ENCODE assay signal across 30 mouse cellular contexts in genomic region chr10:42221996-42222395, GRCm38 (mm10). TPM values are rescaled to one million over a fixed set of nuclear protein-coding genes. Genes with fewer than 3 reads are reported as not detected.
DNase-seq lines count a peak whose midpoint lies in the region; ATAC-seq and TF ChIP-seq lines count a peak whose summit lies in the region.
"Had no signal": no experiment of that assay in that cellular context is flagged by ENCODE, and none has a peak within 500 bp of the region (broad histone marks: within the 10 kb centered on the region; RNA-seq: fewer than 3 reads in every experiment).

No protein-coding gene starts in this region.

- intact Hi-C loops in left cerebral cortex, adult 2 months (cut with DNase I) = no loop called here

- H3K27me3 ChIP-seq in forebrain, embryonic 10.5 days (ENCODE audit: poor library complexity, severe bottlenecking) = no peaks in the 10 kb centered on the region
- no peaks in the 10 kb centered on the region for H3K27me3 ChIP-seq in forebrain, embryonic 11.5 days (ENCODE audit: control insufficient read depth, insufficient read depth, low read length)
- H3K27me3 ChIP-seq in midbrain, embryonic 10.5 days (ENCODE audit: low read depth, poor library complexity, severe bottlenecking) = no peaks in the 10 kb centered on the region
- H3K27me3 ChIP-seq in midbrain, embryonic 15.5 days (replicated peaks) = no peaks in the 10 kb centered on the region
- H3K27me3 ChIP-seq in embryonic facial prominence, embryonic 12.5 days = no peaks in the 10 kb centered on the region
- H3K27me3 ChIP-seq in limb, embryonic 10.5 days (ENCODE audit: low read depth, poor library complexity, severe bottlenecking) = no peaks in the 10 kb centered on the region
- H3K27me3 ChIP-seq: forebrain, embryonic 13.5 days; hindbrain, embryonic 12.5 days; megakaryocyte, embryonic 14.5 days; midbrain, embryonic 13.5 days had no signal

- no peak overlapping the region for H3K4me2 ChIP-seq in forebrain, embryonic 11.5 days (ENCODE audit: low read depth, low read length, severe bottlenecking)
- H3K4me2 ChIP-seq in midbrain, embryonic 15.5 days = no peak overlapping the region
- no peak overlapping the region for H3K4me2 ChIP-seq in embryonic facial prominence, embryonic 12.5 days (replicated peaks)
- H3K4me2 ChIP-seq: heart, embryonic 11.5 days; hindbrain, embryonic 12.5 days; midbrain, embryonic 13.5 days had no signal

- no peak for ATAC-seq in forebrain, embryonic 11.5 days (replicated peaks; ENCODE audit: low FRiP score)
- no peak for ATAC-seq in midbrain, embryonic 15.5 days (replicated peaks)
- no peak for ATAC-seq in embryonic facial prominence, embryonic 12.5 days (ENCODE audit: insufficient number of reproducible peaks, insufficient read depth, low FRiP score, low TSS enrichment)
- ATAC-seq: intestine, postnatal 0 days; lung, postnatal 0 days had no signal

- 83% methylated on average over 11 of the region's 11 CpGs for WGBS in forebrain, embryonic 10.5 days
- 75% methylated on average over 11 of the region's 11 CpGs for WGBS in forebrain, embryonic 11.5 days
- WGBS in midbrain, embryonic 10.5 days = 81% methylated on average over 11 of the region's 11 CpGs
- 73% methylated on average over 11 of the region's 11 CpGs for WGBS in midbrain, embryonic 15.5 days
- 68% methylated on average over 11 of the region's 11 CpGs for WGBS in embryonic facial prominence, embryonic 12.5 days
- WGBS in limb, embryonic 10.5 days = 85% methylated on average over 11 of the region's 11 CpGs

- H3K27ac ChIP-seq in forebrain, embryonic 10.5 days = peak overlapping the region; percentile 67
- H3K27ac ChIP-seq in forebrain, embryonic 11.5 days (ENCODE audit: low read depth, low read length) = no peak overlapping the region
- H3K27ac ChIP-seq in midbrain, embryonic 10.5 days (replicated peaks) = peak overlapping the region; percentile 30; the same call in 1 of the 2 replicates
- no peak overlapping the region for H3K27ac ChIP-seq in midbrain, embryonic 15.5 days
- H3K27ac ChIP-seq in embryonic facial prominence, embryonic 12.5 days = 0 out of 2 replicates have a peak overlapping the region, but pooled peaks have one; percentile 9
- H3K27ac ChIP-seq in limb, embryonic 10.5 days = peak overlapping the region; percentile 64
- no peak overlapping the region for H3K27ac ChIP-seq in left cerebral cortex, adult 2 months
- H3K27ac ChIP-seq: forebrain, embryonic 13.5 days; hindbrain, embryonic 12.5 days; midbrain, embryonic 13.5 days had no signal

- H3K36me3 ChIP-seq in forebrain, embryonic 10.5 days (replicated peaks) = no peaks in the 10 kb centered on the region
- no peaks in the 10 kb centered on the region for H3K36me3 ChIP-seq in forebrain, embryonic 11.5 days (ENCODE audit: control insufficient read depth, insufficient read depth, low read length)
- H3K36me3 ChIP-seq in midbrain, embryonic 10.5 days = no peaks in the 10 kb centered on the region
- H3K36me3 ChIP-seq in midbrain, embryonic 15.5 days (replicated peaks) = no peaks in the 10 kb centered on the region
- 0 out of 2 replicates have a peak, but pooled peaks cover 4% of the 10 kb centered on the region for H3K36me3 ChIP-seq in embryonic facial prominence, embryonic 12.5 days
- H3K36me3 ChIP-seq in limb, embryonic 10.5 days = peaks cover 3% of the 10 kb centered on the region; the same call in 1 of the 2 replicates
- H3K36me3 ChIP-seq: hindbrain, embryonic 12.5 days; midbrain, embryonic 13.5 days had no signal

- no peak for TF ChIP-seq CTCF in left cerebral cortex, adult 2 months (IDR thresholded peaks at IDR 0.05)

- H3K9me3 ChIP-seq in forebrain, embryonic 10.5 days = no peaks in the 10 kb centered on the region
- no peaks in the 10 kb centered on the region for H3K9me3 ChIP-seq in forebrain, embryonic 11.5 days (ENCODE audit: control insufficient read depth, low read length)
- H3K9me3 ChIP-seq in midbrain, embryonic 10.5 days (replicated peaks) = no peaks in the 10 kb centered on the region
- H3K9me3 ChIP-seq in midbrain, embryonic 15.5 days = no peaks in the 10 kb centered on the region
- no peaks in the 10 kb centered on the region for H3K9me3 ChIP-seq in embryonic facial prominence, embryonic 12.5 days
- H3K9me3 ChIP-seq in limb, embryonic 10.5 days (replicated peaks) = no peaks in the 10 kb centered on the region
- H3K9me3 ChIP-seq: forebrain, embryonic 13.5 days; hindbrain, embryonic 12.5 days; megakaryocyte, embryonic 14.5 days; midbrain, embryonic 13.5 days had no signal

- no peak overlapping the region for H3K4me3 ChIP-seq in forebrain, embryonic 10.5 days
- no peak overlapping the region for H3K4me3 ChIP-seq in forebrain, embryonic 11.5 days (ENCODE audit: low read depth, low read length)
- H3K4me3 ChIP-seq in midbrain, embryonic 10.5 days = no peak overlapping the region
- no peak overlapping the region for H3K4me3 ChIP-seq in midbrain, embryonic 15.5 days
- no peak overlapping the region for H3K4me3 ChIP-seq in embryonic facial prominence, embryonic 12.5 days
- no peak overlapping the region for H3K4me3 ChIP-seq in limb, embryonic 10.5 days
- H3K4me3 ChIP-seq in left cerebral cortex, adult 2 months = no peak overlapping the region
- H3K4me3 ChIP-seq: erythroblast, embryonic 14.5 days; forebrain, embryonic 13.5 days; hindbrain, embryonic 12.5 days; midbrain, embryonic 13.5 days had no signal

- DNase-seq in forebrain, embryonic 10.5 days (ENCODE audit: extremely low spot score, low spot score) = no peak
- DNase-seq in forebrain, embryonic 11.5 days (ENCODE audit: low spot score) = no peak
- DNase-seq in midbrain, embryonic 10.5 days (ENCODE audit: low spot score) = no peak
- no peak for DNase-seq in limb, embryonic 10.5 days (ENCODE audit: low spot score)
- DNase-seq in left cerebral cortex, adult 2 months (ENCODE audit: extremely low spot score in 1 of 2, low spot score in 2 of 2) = no peak
- DNase-seq in ovary, postnatal 14 days (ENCODE audit: low spot score) = no peak
- DNase-seq: B cell, adult 2 months; cerebellum, adult 8-10 months; cerebellum, postnatal 36 days; gastrocnemius, postnatal 36 days; heart, adult 18-20 months; heart, postnatal 36 days; kidney, adult 9 months; kidney, postnatal 14 days; layer of hippocampus, adult 9-11 months; lung, adult 18-20 months; lung, postnatal 4 days; retina, postnatal 1 day; right cerebral cortex, postnatal 14 days; thymus, postnatal 14 days had no signal

- peaks cover 36% of the 10 kb centered on the region for H3K4me1 ChIP-seq in forebrain, embryonic 10.5 days
- H3K4me1 ChIP-seq in forebrain, embryonic 11.5 days (replicated peaks; ENCODE audit: control insufficient read depth, insufficient read depth, low read length) = peaks cover 10% of the 10 kb centered on the region; the same call in 1 of the 2 replicates
- H3K4me1 ChIP-seq in midbrain, embryonic 10.5 days = peaks cover 17% of the 10 kb centered on the region
- H3K4me1 ChIP-seq in midbrain, embryonic 15.5 days = peaks cover 4% of the 10 kb centered on the region; the same call in 1 of the 2 replicates
- H3K4me1 ChIP-seq in embryonic facial prominence, embryonic 12.5 days = peaks cover 36% of the 10 kb centered on the region
- peaks cover 40% of the 10 kb centered on the region for H3K4me1 ChIP-seq in limb, embryonic 10.5 days

- H3K9ac ChIP-seq in forebrain, embryonic 11.5 days (ENCODE audit: low read length) = no peak overlapping the region
- no peak overlapping the region for H3K9ac ChIP-seq in midbrain, embryonic 15.5 days
- no peak overlapping the region for H3K9ac ChIP-seq in embryonic facial prominence, embryonic 12.5 days
- H3K9ac ChIP-seq: forebrain, embryonic 13.5 days; hindbrain, embryonic 12.5 days; midbrain, embryonic 13.5 days had no signal

RNA-seq across cellular contexts. Expression of gene Foxo3, which starts 54.6 kb away (rescaled TPM):
- 2.1 and 2.3 TPM in 2 replicates for polyA plus RNA-seq in forebrain, embryonic 10.5 days (2016; fragmentation: Nextera tagmentation; extraction: Ambion mirVana)
- 4.2 and 4.4 TPM in 2 replicates for polyA plus RNA-seq in forebrain, embryonic 11.5 days (2014; fragmentation: Nextera tagmentation; extraction: Ambion mirVana)
- polyA plus RNA-seq in midbrain, embryonic 10.5 days (2016; fragmentation: Nextera tagmentation; extraction: Ambion mirVana) = 2.4 TPM in 2 replicates
- 4.4 TPM in 2 replicates for polyA plus RNA-seq in midbrain, embryonic 15.5 days (2015; fragmentation: Nextera tagmentation; extraction: Ambion mirVana)
- 5.9 and 6.5 TPM in 2 replicates for polyA plus RNA-seq in embryonic facial prominence, embryonic 12.5 days (2016; fragmentation: Nextera tagmentation; extraction: Ambion mirVana)
- polyA plus RNA-seq in limb, embryonic 10.5 days (2016; fragmentation: Nextera tagmentation; extraction: Ambion mirVana) = 2.3 and 3.8 TPM in 2 replicates
- 10 to 100 TPM; 74.6 to 77.5 TPM for total RNA-seq in left cerebral cortex, adult 2 months (2021)

Comparison
In these comparisons a context has a peak if more than half of its experiments do, and no peak if none do; other contexts are left out.
1. H3K27ac ChIP-seq: peak in forebrain, embryonic 10.5 days (single experiment), midbrain, embryonic 10.5 days (single experiment), embryonic facial prominence, embryonic 12.5 days (single experiment) and limb, embryonic 10.5 days (single experiment); none in forebrain, embryonic 11.5 days (single experiment), midbrain, embryonic 15.5 days (single experiment) and left cerebral cortex, adult 2 months (single experiment).